Mouse (Mus musculus) T-helper 2 cell (primary cell): ENCODE results near the gene Gmeb1.

Experiments used
- in situ Hi-C: fragments of 300-600 bp; cut with MboI, MseI; formaldehyde crosslinking; loops from one replicate; pipeline ENCODE4 v1.15.1; 2025; ENCODE audit warnings: high pct_unique_total_duplicates

Gene Gmeb1

DNA sequence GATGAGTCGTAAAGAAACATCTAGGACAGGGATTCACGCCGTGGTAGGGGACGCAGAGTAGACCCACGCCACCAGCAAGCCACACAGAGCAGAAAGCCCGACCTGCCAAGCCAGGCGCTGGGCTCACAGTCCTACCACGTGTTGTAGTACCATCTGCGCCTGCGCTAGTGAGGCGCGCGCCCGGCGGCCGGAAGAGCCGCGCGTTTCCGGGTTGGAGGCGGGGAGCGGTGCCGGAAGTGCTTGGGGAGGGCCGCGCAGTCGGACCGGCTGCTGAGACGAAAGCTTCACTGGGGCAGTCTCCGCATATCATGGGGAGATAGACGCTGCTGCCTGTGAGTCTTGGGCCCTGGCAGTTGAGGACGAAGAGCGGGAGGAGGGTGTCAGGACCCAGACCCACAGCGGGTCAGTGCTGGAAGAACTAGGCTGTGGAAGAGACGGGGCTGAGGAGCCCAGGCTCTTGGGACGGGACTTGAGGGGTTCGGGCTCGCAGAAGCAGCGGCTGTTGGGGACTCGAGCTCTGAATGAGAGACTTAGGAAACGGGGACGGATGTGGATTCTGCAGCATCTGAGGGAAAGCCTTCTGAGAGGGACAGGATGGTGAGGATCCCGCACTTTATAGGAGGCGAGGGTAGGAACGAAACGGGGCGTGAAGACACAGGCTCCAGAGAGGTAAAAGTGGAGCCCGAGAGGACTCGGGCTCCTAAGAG is 12.9 kb upstream of the Gmeb1 start, which contains the start of gene Taf12:
Gene Taf12, plus strand, starts transcription at position 220 of the 707 bp plus-strand sequence.
- in situ Hi-C loops = loop anchor here (5.0 kb wide), 1 partner anchor 38 kb away; no protein-coding TSS in a partner anchor

DNA sequence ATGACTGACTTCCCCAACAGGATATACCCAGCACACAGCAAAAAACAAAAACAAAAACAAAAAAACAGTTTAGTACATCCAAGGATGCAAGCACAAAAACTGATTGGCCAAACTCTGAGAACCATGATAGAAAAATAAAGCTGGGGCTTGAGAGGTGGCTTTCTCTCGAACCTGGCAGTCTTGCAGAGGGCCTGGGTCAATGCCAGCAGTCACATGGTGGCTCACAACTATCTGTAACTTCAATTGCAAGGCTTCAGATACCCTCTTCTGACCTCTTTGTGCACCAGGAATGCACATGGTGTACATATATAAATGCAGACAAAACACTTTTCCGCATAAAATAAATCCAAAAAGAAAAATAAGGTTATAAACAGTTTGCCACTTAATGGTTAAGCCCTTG is 11.8 kb upstream of the Gmeb1 start:
- in situ Hi-C loops = loop anchor here (5.0 kb wide), 1 partner anchor 39 kb away; no protein-coding TSS in a partner anchor

DNA sequence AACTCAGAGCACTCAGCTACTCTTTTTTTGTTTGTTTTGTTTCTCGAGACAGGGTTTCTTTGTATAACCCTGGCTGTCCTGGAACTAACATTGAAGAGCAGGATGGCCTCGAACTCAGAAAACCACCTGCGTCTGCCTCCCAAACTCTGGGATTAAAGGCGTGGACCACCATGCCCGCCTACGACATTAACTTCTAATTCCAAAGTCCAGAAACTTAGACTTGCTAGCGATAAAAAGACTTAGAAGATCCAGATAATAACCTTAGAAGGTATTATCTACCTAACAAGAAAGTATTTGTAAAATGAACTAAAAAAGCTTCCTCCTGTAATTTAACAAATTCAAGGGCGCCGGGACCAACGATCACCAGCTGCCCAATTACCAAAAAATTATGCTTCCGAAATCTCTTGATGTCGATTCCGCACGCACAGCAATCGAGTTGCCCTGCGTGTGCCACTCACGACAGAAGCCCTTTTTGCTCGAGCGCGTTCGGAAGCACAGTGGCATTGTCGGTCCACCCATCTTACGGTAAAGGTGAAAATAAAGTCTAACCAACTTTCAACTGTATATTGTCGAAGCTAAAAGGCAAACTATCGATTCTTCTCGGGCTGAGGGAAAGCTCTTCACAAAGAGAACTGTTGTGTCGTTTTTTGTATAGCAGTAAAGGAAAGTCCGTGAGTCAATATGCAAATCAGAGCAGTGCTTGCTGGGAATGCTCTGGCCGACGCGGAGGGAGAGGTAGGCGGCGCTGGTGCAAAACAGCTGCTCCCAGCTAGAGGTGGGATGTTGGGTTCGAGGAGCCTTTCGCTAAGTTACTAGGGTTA is 8.5 kb upstream of the Gmeb1 start:
- in situ Hi-C loops = loop anchor here (5.0 kb wide), 1 partner anchor 42 kb away; no protein-coding TSS in a partner anchor

DNA sequence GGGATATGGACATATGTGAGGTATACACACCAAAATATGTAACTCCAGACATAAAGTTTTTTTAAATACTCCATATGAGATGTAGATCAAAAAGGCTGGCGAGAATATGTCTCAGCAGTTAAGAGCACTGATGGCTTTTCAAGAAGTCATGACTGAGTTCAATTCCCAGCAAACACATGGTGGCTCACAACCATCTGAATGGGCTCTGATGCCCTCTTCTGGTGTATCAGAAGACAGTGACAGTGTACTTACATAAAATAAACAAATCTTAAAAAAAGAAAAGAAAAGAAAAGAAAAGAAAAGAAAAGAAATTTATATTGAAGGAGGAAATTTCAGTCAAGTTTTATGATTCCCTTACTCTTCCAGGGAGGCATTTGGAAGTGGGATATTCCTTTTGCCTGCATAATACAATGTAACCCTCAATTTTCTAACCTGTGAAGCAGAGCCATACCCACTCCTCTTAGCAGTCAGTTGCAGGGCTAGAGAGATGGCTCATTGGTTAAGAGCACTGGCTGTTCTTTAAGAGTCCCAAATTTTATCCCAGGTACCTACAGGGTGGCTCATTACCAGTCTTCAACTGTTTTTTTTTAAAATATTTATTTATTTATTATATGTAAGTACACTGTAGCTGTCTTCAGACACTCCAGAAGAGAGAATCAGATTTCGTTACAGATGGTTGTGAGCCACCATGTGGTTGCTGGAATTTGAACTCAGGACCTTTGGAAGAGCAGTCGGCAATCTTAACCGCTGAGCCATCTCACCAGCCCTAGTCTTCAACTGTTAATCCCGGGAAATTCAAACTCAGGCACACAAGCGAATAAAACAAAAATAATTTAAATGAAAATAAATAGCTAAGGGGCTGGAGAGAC is 7.7 kb upstream of the Gmeb1 start:
- in situ Hi-C loops = no loop called here

DNA sequence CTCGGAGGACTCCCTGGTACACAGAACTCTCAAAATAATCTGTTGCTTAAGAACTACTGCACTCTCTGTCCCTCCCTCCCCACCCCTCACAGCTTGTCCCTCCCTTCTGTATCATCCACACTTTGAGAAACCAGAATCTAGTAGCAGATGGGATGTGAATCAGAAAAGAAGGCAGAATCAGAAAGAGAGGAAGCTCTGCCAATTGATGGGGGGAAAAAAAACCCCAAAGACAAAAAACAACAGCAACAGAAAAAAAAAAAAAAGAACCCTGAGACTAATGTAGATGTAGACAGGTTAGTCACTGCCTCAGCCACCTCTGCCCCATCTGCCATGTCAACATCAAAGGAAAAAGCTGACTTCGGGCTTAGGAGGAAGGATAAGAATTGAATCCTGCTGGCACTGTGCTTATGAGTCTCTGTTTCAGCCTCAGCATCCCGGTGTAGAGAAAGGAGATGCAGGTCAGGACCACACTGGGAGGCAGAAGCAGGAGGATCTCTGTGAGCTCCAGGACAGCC is 5.5 kb upstream of the Gmeb1 start:
- in situ Hi-C loops = no loop called here

DNA sequence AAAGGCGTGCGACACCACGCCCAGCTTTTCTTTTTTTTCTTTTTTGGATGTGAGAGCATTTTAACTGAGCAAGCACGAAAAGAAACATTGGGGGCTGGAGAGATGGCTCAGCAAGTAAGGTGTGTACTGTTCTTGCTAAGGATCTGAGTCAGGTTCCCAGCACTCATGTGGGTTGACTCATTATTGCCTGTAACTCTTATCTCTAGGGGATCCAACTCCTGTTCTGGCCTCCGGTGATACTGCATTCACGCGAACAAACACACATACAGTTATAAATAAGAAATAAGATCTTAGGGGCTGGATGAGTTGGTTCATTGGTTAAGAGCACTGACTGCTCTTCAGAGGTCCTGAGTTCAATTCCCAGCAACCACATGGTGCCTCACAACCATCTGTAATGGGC is 1.9 kb upstream of the Gmeb1 start:
- in situ Hi-C loops = no loop called here

DNA sequence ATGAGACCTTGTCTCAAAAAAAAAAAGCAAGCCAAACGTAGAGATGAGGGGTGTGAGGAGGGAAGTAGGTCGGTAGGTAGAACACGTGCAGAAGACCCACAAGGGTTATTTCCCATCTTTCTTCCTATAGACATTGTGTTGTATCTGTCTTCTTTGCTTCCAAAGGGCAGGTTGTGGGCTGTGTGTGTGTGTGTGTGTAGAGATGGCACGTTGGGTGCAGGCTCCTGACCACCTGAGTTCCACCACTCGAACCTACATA is 885 bp upstream of the Gmeb1 start:
- in situ Hi-C loops = no loop called here

DNA sequence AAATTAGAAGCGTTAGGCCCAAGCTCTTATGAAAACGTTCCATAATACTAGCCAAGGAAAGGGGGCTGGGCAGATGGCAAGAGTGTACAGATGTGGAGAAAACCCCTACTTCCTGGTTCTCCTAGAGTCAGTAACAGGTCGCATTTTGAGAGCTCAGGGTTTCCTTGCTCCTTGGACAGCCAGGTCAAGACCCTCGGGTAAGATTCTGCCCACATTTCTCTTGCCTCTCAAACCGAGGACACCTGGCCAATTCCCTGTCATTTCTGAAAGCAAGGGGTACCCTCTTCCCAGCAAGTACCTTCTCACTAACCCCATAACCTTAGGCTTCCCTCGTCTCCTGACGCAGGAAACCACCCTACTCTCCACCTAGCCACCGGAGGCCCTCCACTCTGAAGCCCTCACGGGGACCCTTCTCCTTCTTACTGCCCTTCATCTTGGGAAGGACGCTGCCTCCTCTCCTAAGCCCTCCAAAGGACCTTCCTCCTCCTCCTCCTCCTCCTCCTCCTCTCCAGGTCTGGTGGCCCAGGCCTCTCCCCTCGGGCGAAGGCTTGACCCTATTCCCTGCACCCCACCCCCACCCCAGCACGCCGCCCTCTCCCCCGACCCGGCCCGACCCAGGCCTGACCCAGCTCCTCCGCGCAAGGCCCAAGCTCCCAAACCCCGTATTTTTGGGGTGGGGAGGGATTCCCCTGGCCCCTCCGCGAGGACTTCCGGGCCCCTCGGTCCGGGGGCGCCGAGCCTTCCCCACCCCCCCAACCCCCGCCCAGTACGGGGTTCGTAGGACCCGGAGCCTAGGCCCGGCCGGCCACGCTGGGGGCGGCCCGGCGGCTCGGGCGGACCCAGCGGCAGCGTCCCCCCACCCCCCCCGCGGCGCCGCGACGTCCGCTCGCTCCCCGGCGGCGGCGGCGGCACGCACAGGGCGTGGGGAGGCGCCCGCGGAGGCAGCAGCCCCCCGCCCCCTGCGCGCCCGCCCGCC is 710 bp downstream of the Gmeb1 start:
- in situ Hi-C loops = no loop called here

DNA sequence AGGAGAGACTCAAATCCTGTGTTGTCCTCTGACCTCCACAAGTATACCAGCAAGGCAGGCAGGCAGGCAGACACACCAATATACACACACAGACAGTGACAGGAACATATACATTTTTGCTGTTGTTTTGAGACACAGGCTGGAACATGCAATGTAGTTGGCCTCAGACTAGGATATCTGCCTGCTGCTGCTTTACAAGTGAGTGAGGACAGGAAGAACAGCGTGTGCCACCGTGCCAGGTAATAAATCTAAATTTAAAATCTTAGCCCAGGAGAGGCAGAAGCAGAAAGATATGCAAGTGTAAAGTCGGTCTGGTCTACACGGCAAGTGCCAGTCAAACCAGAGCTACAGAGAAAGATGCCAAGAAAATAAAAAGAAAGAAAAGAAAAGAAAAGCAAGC is 2.2 kb downstream of the Gmeb1 start:
- in situ Hi-C loops = no loop called here

DNA sequence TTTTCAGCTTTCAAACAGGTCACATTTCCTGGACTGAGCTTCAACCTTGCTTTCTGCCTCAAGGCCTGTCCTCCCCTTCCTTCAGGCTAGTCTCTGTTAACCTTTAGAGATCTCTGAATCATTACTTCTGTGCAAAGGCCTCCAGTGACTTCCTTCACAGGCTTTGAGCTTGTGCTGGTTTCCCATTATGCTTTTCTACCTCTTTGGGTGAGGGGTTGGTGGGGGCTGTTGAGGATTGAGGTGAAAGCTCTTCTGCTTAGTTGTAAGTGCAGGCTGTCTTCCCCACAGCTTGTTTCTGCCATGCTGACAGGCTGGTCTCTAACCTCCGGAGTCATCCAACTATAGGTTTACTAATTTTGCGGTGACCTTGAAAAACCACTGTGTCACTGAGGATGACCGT is 5.0 kb downstream of the Gmeb1 start:
- in situ Hi-C loops = no loop called here

DNA sequence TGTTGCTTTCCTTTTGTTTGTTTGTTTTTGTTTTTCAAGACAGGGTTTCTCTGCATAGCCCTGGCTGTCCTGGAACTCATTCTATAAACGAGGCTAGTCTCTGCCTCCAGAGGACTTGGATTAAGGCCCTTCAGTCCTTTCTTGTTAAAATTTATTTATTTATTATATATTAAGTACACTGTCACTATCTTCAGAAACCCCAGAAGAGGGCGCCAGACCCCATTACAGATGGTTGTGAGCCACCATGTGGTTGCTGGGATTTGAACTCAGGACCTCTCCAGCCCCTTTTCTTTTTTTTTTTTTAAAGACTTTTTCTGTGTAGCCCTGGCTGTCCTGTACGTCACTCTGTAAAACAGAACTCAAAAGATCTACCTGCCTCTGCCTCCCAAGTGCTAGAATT is 6.4 kb downstream of the Gmeb1 start:
- in situ Hi-C loops = no loop called here

DNA sequence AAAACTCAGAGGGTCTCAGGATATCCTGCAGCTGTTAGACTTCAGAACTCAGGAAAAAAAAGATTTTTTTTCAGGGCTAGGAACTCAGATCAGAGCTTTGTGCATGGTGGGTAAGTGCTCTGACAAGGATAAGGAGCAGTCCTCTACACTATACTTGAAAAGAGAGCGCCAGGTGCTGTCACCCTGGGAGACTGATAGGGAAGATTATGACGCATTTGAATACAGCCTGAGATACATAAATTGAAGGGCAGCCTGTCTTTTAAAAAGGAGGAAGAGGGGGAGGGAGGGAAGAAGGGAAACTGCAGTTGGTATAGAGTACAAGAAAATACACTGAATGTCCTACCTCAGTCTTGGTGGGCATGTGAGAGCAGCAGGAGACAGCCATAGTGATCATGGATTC is 7.8 kb downstream of the Gmeb1 start:
- in situ Hi-C loops = no loop called here

DNA sequence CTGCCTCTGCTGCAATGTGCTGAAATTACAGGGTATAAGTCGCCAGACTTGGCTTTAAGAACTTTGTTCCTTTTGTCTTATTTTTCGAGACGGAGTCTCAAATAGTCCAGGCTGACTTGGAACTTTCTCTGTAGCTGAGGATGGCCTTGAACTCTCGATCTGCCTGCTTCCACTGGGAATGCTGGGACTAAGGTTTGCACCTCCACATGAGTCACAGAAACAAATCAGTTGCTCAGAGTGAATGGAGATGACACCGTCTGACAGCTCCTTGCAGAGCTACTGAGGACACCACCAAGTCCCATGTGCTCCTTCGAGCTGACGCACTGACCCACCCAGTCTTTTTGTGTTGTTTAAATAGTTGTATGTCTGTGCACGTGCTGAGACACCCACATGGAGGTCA is 8.3 kb downstream of the Gmeb1 start:
- in situ Hi-C loops = no loop called here

DNA sequence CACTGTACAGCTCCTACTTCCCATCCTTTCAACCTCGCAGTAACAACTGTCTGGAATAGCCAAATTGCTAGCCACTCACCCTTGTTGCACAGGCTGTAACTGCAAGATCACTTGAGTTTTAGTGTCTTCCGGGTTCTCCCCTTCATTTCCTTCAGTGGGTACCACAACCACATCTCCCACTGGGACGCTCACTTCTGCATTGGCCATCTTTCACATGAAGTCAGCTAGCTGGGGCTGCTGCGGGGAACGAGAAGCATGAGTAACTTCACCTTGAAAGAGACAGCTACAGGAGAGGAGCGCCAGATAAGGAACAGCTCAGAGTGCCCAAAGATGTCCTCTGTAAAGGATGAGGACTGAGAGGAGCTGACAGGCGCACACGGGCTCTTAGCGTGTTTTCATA is 9.8 kb downstream of the Gmeb1 start:
- in situ Hi-C loops = no loop called here

DNA sequence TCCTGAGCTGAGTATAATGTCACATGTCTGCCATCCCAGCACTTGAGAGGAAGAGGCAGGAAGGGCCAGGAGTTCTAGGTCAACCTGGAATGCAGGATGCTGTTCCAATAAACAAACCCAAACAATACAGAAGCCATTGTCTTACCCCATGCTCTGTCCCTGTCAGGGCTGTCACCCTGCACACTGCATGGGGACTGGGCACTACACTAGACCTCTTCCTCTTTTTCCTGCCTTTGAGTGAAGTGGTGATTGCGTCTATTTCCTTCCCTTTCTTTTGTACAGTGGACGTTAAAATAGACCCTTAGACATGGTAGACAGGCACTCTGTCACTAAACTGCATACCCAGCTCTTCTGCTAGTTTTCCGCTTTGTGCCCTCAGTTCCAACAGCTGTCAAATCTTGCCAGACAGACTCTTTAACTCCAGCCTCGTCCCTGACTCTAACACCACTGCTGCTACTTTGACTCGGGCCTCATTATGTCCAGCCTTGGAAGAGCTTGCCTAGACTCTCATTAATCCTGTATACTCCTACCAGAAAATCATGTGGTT is 13.9 kb downstream of the Gmeb1 start:
- in situ Hi-C loops = loop anchor here (10.0 kb wide), 1 partner anchor 427 kb away; no protein-coding TSS in a partner anchor

DNA sequence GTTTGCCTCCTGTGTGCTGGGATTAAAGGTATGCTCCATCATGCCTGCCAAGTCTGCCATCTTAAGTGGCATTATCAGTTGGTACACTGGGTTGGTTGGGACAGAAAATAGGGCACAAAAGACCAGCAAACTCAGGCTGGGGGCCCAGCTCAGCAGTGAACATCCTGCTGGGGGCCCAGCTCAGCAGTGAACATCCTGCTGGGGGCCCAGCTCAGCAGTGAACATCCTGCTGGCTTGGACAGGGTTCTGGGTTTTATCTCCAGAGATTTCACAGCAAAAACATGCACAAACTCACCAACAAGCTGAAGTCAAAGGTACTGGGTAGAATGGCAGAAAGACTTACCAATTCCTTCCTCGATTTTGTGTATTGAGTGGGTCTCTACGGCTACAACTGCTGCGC is 15.8 kb downstream of the Gmeb1 start:
- in situ Hi-C loops = loop anchor here (10.0 kb wide), 1 partner anchor 429 kb away; no protein-coding TSS in a partner anchor

DNA sequence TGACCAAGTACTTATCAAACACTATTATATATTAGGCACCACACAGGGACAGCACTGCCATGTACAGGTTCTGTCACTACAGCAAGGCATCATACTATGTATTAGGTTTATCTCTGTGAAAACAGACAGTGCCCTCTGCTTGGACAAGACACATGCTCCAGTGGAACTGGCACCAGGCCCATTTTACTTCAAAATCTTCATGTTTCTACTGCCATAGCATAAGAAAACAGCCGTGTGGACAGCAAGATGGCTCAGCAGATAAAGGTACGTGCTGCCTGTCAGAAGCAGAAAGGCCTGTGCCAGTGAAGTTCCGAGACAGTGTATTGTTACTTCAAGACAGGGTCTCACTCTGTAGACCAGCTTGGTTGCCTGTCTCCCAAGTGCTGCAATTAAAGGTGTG is 20.2 kb downstream of the Gmeb1 start:
- in situ Hi-C loops = loop anchor here (10.0 kb wide), 1 partner anchor 434 kb away; no protein-coding TSS in a partner anchor

DNA sequence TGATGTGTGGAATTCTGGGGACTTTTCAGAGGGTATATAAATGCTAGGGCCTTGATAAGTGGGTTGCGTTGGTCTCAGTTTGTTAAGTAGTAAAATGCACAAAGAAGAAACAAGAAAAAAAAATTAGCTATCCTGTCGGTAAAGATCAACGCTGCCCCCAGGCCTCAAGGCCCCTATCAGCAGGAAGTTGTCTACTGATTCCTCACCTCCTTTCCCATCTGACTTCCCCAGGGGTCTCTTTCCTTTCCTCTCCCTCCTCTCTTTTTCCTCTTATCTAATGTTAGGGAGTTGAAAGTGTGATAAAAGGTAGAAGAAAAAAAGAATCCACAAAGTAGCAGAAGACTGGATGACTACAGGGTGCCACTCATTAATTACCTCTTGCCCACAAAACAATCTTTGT is 21.0 kb downstream of the Gmeb1 start:
- in situ Hi-C loops = loop anchor here (10.0 kb wide), 1 partner anchor 434 kb away; no protein-coding TSS in a partner anchor

DNA sequence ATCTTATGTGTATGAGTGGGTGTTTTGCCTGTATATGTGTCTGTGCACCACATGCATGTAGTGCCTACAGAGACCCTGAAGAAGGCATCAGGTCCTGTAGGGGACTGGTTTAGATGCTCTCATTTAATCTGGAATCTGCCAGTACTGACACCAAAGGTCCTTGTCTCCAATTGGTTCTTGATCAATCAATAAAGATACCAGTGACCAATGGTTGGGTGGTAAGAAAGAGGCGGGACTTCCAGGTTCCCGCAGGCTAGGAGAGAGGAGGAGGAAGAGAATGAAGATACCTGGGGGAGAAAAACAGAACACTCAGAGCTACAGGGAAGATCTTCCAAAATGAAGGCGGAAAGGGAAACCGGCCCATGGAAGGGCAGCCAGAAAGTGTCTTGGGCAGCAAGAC is 23.0 kb downstream of the Gmeb1 start:
- in situ Hi-C loops = no loop called here

DNA sequence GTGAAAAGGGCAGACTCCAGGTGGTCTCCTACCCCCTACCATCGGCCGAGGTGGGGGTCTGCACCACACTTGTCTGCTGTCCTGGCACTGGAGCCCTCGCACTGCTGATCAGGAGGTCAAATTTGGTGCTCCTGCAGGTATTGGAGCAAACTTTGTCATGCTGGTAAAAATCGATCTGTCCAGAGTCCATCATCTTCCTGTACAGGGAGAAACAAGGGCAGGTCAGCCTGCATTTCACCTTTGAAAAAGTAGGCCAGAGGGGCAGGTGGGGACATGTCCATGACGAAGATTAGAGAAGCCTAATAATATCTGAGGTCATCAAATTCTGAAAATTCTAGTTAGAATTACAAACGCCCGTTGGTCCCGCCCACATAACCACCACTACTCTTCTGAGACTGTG is 26.7 kb downstream of the Gmeb1 start:
- in situ Hi-C loops = no loop called here
